Mouse (Mus musculus) left cerebral cortex, adult 8-10 months (tissue): ENCODE measurements around the gene H2al1f. TPM values are rescaled to one million over a fixed set of nuclear protein-coding genes. Genes with fewer than 3 reads are reported as not detected.
A peak's percentile ranks its signal among the peaks of the same experiment; 100 is the strongest.
"Not testable (repeated sequence)": the region's sequence is repeated elsewhere in the genome, so short reads cannot be mapped to it uniquely, and the experiment has no call there.

Source experiments
- DNase-seq, 2 experiments: peaks; one replicate each; pipeline ENCODE4 v3.0.0; 2022; ENCODE audit warnings: low spot score in 2 of 2
- total RNA-seq, 4 experiments: library from RNA; stranded (reverse); gene quantifications; 2 replicates each; pipeline ENCODE4 v1.2.4; 2022

The H2al1f gene
- total RNA-seq: not detected

GRCm38 (mm10) chrX:11314858-11315257, at the start of gene H2al1f:
TSS of gene H2al1f (plus strand) at chrX:11315158.
- DNase-seq: not testable (repeated sequence)

- DNase-seq: peak in 1 of 2 experiments; percentile 22
Measured at GRCm38 (mm10) chrX:11267791-11268190, 47.2 kb upstream of the H2al1f start.

GRCm38 (mm10) chrX:11269074-11269473, 45.9 kb upstream of the H2al1f start:
- DNase-seq: peak in 1 of 2 experiments; percentile 19

GRCm38 (mm10) chrX:11273190-11273589, 41.8 kb upstream of the H2al1f start:
- no peak for DNase-seq

- DNase-seq: no peak
Measured at GRCm38 (mm10) chrX:11277083-11277482, 37.9 kb upstream of the H2al1f start.

GRCm38 (mm10) chrX:11280741-11281140, 34.2 kb upstream of the H2al1f start:
- DNase-seq: no peak

GRCm38 (mm10) chrX:11288306-11288882, 26.6 kb upstream of the H2al1f start:
- no peak for DNase-seq

GRCm38 (mm10) chrX:11289244-11289643, 25.7 kb upstream of the H2al1f start:
- DNase-seq: no peak

GRCm38 (mm10) chrX:11298957-11299356, 16.0 kb upstream of the H2al1f start, which contains the start of gene H2al1a:
TSS of gene H2al1a (plus strand) at chrX:11299257.
- DNase-seq: not testable (repeated sequence)

- DNase-seq: not testable (repeated sequence)
Measured at GRCm38 (mm10) chrX:11302132-11302531, 12.8 kb upstream of the H2al1f start, which contains the start of gene H2al1b. TSS of gene H2al1b (plus strand) at chrX:11302432.

GRCm38 (mm10) chrX:11305355-11305754, 9.6 kb upstream of the H2al1f start, which contains the start of gene H2al1c:
TSS of gene H2al1c (plus strand) at chrX:11305655.
- not testable (repeated sequence) for DNase-seq

- DNase-seq: not testable (repeated sequence)
Measured at GRCm38 (mm10) chrX:11308524-11308923, 6.4 kb upstream of the H2al1f start, which contains the start of gene H2al1d. TSS of gene H2al1d (plus strand) at chrX:11308824.

GRCm38 (mm10) chrX:11311634-11312033, 3.3 kb upstream of the H2al1f start, which contains the start of gene H2al1e:
TSS of gene H2al1e (plus strand) at chrX:11311934.
- DNase-seq: not testable (repeated sequence)

- not testable (repeated sequence) for DNase-seq
Measured at GRCm38 (mm10) chrX:11317956-11318355, 3.0 kb downstream of the H2al1f start, which contains the start of gene H2al1g. TSS of gene H2al1g (plus strand) at chrX:11318256.

- DNase-seq: not testable (repeated sequence)
Measured at GRCm38 (mm10) chrX:11321192-11321591, 6.2 kb downstream of the H2al1f start, which contains the start of gene H2al1h. TSS of gene H2al1h (plus strand) at chrX:11321492.

- not testable (repeated sequence) for DNase-seq
Measured at GRCm38 (mm10) chrX:11324359-11324758, 9.4 kb downstream of the H2al1f start, which contains the start of gene H2al1i. TSS of gene H2al1i (plus strand) at chrX:11324659.

- DNase-seq: not testable (repeated sequence)
Measured at GRCm38 (mm10) chrX:11327522-11327921, 12.6 kb downstream of the H2al1f start, which contains the start of gene H2al1j. TSS of gene H2al1j (plus strand) at chrX:11327822.

- no peak for DNase-seq
Measured at GRCm38 (mm10) chrX:11345762-11346161, 30.8 kb downstream of the H2al1f start.

GRCm38 (mm10) chrX:11346756-11347155, 31.8 kb downstream of the H2al1f start:
- no peak for DNase-seq

- no peak for DNase-seq
Measured at GRCm38 (mm10) chrX:11360823-11361222, 45.9 kb downstream of the H2al1f start.

GRCm38 (mm10) chrX:11361261-11361660, 46.3 kb downstream of the H2al1f start:
- DNase-seq: no peak

- DNase-seq: no peak
Measured at GRCm38 (mm10) chrX:11363890-11364289, 48.9 kb downstream of the H2al1f start.
